Mouse (Mus musculus) gastrocnemius, postnatal 14 days (tissue): Measurements from ENCODE around the gene Nectin4. TPM values are rescaled to one million over a fixed set of nuclear protein-coding genes. Genes with fewer than 3 reads are reported as not detected.

Experiments used
- DNase-seq: peaks from one replicate; pipeline ENCODE4 v3.0.0; 2021; ENCODE audit warnings: mixed read lengths
- intact Hi-C: fragments of 180-260 bp; cut with DNase I; formaldehyde crosslinking; loops from one replicate; pipeline ENCODE4 v1.15.1; 2025; ENCODE audit warnings: low total_unique reads
- total RNA-seq, 2 experiments: library from RNA; stranded (reverse); gene quantifications; 2 replicates each; pipeline ENCODE4 v1.2.3; 2021

Nectin4 gene
- total RNA-seq, 2 experiments from 2014 or later = not detected

DNA sequence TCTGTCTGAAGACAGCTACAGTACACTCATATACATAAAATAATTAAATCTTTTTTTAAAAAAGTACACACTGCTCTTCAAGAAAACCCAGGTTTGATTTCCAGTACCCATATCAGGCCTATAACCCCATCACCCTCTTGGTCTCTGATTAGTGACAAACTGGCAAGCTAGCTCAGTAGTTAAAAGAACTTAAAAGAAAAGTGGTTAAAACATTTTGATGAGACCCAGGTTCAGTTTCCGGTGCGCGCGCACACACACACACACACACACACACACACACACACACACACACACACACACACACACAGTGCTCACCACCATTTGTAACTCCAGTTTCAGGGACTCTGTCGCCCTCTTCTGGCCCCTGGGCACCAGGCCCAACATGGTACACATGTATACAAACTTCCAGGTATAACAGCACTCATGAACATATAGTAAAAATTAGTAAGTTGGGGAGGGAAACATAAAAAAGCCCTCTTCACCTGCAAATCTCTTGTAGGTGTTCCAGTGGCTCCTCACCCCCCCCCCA is 14.0 kb upstream of the Nectin4 start:
- intact Hi-C loops = loop anchor here (2.0 kb wide), 1 partner anchor 35 kb away; no protein-coding TSS in a partner anchor
- DNase-seq = no peak

DNA sequence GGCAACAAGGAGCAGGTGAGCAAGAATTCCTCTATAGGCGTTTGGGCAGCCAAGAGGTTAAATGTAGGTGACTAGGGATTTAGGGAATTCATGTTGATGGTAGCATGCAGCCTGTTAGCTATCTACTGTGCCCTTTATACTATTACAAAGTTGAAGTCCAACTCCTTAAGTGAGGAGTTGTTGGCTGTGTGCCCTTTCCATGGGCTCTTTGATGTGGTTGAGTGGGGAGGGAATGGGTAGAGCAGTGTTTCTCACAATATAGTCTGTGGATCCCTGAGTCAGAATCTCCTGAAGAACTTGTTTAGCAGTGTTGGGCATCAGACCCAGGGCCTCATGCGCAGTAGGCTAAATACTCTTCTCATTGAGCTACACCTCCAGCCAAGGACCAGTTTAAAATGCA is 13.1 kb upstream of the Nectin4 start:
- DNase-seq = no peak
- intact Hi-C loops = loop anchor here (2.0 kb wide), 1 partner anchor 36 kb away; no protein-coding TSS in a partner anchor

DNA sequence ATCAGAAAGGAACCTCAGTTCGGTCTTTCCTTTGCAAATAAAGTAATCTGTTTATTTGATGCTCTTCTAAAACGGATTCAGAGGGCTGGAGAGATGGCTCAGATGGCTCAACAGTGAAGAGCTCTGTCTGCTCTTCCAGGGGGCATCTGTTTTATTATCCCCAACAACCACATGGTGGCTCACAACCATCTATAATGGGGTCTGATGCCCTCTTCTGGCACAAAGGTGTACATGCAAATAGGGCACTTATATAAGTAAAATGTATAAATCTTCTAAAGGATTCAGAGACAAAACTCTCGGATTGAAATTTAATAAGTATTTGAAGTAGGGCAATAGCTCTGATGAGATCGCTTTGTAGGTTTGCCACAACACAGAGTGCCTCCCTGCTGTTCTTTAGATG is 11.5 kb upstream of the Nectin4 start:
- intact Hi-C loops = no loop called here
- DNase-seq = no peak

- DNase-seq = peak; percentile 31
- intact Hi-C loops = loop anchor here (2.0 kb wide), 1 partner anchor 117 kb away; no protein-coding TSS in a partner anchor
Measured at GRCm38 (mm10) chr1:171360253-171360652, 9.6 kb upstream of the Nectin4 start.

GRCm38 (mm10) chr1:171360656-171361055 is 9.2 kb upstream of the Nectin4 start, which contains the start of gene Klhdc9:
Gene Klhdc9, minus strand, starts transcription at chr1:171360798.
- peak; percentile 88 for DNase-seq
- intact Hi-C loops = loop anchor here (2.0 kb wide), 1 partner anchor 116 kb away; no protein-coding TSS in a partner anchor

- intact Hi-C loops = loop anchor here (2.0 kb wide), 1 partner anchor 115 kb away; no protein-coding TSS in a partner anchor
- peak; percentile 65 for DNase-seq
Measured at GRCm38 (mm10) chr1:171361106-171362103, 8.5 kb upstream of the Nectin4 start.

DNA sequence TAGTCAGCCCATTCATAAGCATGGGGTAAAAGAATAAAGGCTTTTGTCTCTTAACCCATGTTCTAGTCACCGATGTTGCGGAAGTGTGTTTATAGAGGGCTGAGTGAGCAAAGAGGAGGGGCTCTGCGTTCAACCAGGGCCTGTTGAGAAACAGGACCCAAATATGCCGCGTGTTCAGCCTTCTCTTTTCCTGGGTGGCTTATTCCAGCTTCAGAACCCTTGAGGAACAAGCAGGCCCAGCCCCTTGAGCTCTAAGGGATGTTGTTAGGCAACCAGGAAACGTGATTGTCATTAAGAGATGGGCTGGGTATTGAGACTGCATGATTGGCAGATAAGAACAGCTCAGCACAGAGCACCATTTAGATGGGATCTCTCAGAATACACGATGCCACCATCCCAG is 4.0 kb upstream of the Nectin4 start:
- DNase-seq = no peak
- intact Hi-C loops = no loop called here

DNA sequence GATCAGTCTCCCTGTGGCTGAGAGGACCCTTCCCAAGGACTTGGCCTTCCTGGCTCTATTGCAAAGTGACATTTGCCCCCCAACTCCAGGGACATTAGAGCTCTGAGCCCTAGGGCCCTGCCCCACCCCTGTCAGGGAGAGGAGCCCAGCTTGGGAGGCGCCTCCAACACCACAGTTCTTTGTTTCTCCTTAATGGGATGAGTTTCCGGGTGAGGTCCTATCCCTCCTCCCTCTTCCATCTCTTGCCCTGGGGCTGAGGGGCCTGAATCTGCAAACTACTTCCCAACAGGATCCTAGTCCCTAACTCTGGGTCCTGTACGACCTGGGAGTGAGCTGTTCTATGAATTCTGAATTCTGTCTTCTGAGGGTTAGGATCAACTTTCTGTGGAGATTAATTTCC is 3.0 kb downstream of the Nectin4 start:
- intact Hi-C loops = no loop called here

GRCm38 (mm10) chr1:171373946-171374345 is 4.0 kb downstream of the Nectin4 start:
- intact Hi-C loops = no loop called here
- DNase-seq = no peak

More for the DNA sequence above, 3.0 kb downstream of the Nectin4 start:
- DNase-seq = no peak

- DNase-seq = no peak
- intact Hi-C loops = no loop called here
Measured at GRCm38 (mm10) chr1:171375646-171376097, 5.8 kb downstream of the Nectin4 start.

- intact Hi-C loops = no loop called here
Measured at GRCm38 (mm10) chr1:171378298-171378697, 8.4 kb downstream of the Nectin4 start.

DNA sequence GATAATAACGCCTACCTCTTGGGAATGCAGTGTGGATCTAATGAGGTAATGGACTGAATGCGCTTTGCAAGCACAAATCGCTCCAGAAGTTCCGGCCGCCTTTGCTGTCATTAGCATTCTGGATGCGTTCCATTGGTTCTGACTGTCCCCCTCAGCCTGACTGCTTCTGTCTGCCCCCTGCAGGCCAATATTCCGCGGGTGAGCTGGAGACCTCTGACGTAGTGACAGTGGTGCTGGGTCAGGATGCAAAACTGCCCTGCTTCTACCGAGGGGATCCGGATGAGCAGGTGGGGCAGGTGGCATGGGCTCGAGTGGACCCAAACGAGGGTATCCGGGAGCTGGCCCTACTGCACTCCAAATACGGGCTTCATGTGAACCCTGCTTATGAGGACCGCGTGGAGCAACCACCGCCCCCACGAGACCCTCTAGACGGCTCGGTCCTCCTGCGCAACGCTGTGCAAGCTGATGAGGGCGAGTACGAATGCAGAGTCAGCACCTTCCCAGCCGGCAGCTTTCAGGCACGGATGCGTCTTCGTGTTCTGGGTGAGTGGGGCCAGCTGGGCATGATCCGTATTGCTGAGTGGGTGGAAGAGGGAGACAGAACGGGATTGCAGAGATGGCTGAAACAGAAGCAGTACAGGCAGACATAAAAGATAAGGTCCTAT is 10.2 kb downstream of the Nectin4 start:
- intact Hi-C loops = loop anchor here (10.0 kb wide), 1 partner anchor 185 kb away; no protein-coding TSS in a partner anchor
- peak; percentile 78 for DNase-seq

More at GRCm38 (mm10) chr1:171378298-171378697, 8.4 kb downstream of the Nectin4 start:
- no peak for DNase-seq

- intact Hi-C loops = loop anchor here (10.0 kb wide), 1 partner anchor 183 kb away; no protein-coding TSS in a partner anchor
- no peak for DNase-seq
Measured at GRCm38 (mm10) chr1:171382096-171382620, 12.3 kb downstream of the Nectin4 start.

GRCm38 (mm10) chr1:171384361-171384760 is 14.5 kb downstream of the Nectin4 start:
- DNase-seq = no peak
- intact Hi-C loops = loop anchor here (10.0 kb wide), 1 partner anchor 180 kb away; no protein-coding TSS in a partner anchor

GRCm38 (mm10) chr1:171385171-171385570 is 15.3 kb downstream of the Nectin4 start:
- intact Hi-C loops = loop anchor here (10.0 kb wide), 1 partner anchor 180 kb away; no protein-coding TSS in a partner anchor
- no peak for DNase-seq

DNA sequence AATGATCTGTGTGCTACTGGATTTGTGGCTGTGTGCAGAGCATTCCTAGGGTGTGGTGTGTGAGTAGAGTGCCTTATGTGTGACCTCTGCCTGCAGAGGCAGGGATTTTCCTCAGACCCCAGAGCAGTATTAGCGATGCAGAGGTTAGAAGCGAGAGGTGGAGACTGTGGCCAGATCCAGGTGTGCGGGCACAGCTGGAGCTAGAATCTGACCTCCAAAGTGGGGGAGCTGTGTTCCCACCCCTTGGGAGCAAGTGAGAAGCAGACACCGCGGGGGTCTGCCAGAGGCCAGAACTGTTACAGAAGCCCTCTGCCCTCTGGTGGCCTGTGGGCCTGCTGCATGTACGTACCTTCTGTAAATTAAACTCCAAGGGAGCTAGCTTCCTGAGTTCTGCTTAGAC is 17.2 kb downstream of the Nectin4 start:
- intact Hi-C loops = loop anchor here (10.0 kb wide), 1 partner anchor 178 kb away; no protein-coding TSS in a partner anchor

DNA sequence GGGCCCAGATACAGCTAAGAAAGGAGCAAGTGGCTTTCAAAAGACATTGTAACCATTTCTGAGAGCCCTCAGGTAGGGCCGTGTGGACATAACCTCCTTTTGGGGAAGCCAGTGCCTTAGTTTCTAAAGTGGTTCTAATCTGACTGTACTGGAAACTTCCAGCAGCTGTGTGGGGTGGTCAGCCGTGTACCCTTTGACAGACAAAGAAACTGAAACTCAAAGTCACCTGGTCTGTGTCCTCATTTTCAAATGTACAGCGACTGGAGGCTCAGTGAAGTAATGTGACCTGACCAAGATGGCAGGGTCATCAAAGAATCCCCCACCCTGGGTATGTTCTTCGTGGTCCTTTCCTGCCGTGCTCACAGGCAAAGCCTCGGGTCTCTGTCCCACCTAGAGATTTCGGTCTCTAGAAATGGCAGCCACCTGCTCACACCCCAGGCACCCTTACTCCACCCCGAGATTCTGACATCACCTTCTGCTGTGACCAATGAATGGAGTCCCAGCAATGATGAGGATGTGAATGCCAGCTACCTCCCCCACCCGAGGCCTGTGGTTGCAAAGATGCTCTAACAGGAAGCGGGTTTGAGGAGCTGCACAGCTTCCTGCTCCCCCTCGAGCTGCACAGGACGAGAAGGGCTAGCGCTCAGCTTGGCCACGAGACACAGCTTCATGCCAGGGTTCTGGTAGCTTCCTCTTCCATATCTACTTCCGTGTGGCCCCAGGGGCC is 18.6 kb downstream of the Nectin4 start, which contains the start of gene Arhgap30:
Gene Arhgap30 (plus strand): TSS at position 579 of the 727 bp plus-strand sequence.
- intact Hi-C loops = loop anchor here (10.0 kb wide), 1 partner anchor 176 kb away; no protein-coding TSS in a partner anchor
- peak; percentile 27 for DNase-seq

More for the DNA sequence above, 17.2 kb downstream of the Nectin4 start:
- no peak for DNase-seq

DNA sequence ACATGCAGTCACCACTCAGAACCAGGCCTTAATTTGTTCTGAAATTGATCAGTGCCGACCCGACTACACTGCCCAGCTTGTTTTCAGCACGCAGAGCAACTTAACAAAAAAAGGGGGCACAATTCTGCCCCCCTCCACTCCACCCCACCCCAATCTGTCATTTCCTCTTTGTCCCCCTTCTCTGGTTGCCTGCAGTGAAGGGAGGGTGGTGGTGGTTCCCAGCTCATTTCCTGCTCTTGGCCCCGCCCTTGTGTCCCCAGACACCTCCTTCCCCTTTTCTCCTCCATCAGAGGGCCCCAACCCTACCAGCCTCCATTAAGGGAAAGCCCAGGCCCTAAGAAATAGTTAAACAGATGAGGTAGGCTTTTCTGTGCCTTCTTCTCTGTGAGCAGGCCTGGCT is 20.2 kb downstream of the Nectin4 start:
- no peak for DNase-seq
- intact Hi-C loops = no loop called here
